Mouse (Mus musculus) urinary bladder, adult 18-20 months (tissue): Measurements from ENCODE around the gene Pip5k1a.
"Not testable (repeated sequence)": the region's sequence is repeated elsewhere in the genome, so short reads cannot be mapped to it uniquely, and the experiment has no call there.

Experiments used
- DNase-seq, 2 experiments: peaks; one replicate each; pipeline ENCODE4 v3.0.0; 2022; ENCODE audit warnings: low spot score in 2 of 2, mixed read lengths in 2 of 2

Pip5k1a gene

DNA sequence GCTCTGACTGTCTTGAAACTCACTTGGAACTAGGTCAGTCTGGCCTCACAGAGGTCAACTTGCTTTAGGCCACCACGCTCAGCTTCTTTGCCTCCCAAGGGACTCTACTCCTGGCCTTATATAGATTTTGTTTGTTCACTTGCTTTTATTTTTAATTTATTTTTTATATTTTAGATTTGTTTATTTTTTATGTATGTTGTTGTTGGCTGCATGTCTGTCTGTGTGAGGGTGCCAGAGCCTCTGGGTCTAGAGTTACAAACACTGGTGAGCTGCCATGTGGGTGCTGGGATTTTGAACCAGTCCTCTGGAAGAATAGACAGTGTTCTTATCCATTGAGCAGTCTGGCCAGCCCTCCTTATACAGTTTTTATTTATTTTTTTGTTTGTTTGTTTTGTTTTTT, 6.0 kb upstream of the Pip5k1a start:
- no peak for DNase-seq

DNA sequence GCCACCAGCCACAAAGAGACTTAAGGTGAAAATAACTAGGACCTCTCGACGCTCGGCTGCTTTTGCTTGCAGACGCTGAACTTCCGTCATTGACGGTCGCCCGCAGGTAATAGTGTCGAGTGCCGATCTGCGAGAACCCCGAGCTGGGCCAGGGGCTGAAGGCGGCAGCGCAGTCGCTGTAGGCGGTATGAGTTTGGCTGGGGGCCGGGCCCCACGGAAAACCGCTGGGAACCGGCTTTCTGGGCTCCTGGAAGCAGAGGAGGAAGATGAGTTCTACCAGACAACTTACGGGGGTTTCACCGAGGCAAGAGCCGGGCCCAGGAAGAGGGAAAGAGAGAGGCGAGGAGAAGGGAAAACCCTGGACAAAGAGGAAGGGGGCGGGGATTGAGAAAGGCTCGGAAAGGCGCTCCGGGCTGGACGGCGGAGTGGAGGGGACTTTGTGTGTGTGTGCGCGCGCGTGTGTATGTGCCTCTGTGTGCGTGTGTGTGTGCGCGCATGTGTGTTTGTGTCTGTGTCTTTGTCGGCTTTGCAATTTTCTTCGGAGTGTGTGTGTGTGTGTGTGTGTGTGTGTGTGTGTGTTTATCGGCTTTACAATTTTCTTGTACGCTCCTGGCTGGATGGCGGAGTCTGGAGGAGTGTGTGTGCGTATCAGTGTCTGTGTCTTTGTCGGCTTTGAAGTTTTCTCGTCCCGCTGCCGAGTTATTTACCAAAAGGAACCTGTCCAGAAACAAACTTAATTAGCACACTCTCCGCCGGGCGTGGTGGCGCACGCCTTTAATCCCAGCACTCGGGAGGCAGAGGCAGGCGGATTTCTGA, 4.4 kb upstream of the Pip5k1a start, which contains the start of gene Vps72:
Gene Vps72 (plus strand): TSS at position 112 of the 816 bp plus-strand sequence.
- DNase-seq, result peak; percentile 83 to 93

DNA sequence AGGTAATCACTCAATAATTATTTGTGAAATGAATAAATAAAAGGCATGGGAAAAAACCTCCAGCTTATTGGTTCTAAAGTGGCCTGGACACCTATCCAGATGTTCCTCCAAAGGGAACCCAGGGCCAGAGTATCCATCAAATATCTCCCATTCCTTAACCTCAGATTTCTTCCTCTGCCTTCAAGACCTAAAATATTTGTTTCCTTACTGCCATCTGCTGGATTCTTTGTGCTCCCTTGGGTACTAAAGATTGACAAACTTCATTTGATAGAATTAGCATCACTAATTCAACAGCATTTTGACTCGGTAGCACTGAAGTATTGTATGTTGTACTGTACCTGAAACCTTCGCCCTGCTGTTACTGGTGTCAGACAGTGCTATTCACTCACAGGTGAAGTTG, 1.2 kb upstream of the Pip5k1a start:
- DNase-seq, result no peak

DNA sequence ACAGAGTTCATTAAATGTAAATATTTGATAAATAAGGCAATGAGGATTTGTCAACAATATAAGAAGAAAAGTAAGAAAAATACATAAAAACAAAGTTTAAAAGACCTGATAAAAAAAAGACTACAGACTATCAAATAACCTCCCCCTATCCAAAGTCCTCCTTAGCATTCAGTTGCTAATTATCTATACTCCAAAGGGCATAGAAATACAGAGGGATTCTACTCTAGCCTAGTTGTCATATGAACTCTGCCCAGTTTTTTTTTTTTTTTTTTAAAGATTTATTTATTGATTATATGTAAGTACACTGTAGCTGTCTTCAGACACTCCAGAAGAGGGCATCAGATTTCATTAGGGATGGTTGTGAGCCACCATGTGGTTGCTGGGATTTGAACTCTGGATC, 578 bp upstream of the Pip5k1a start:
- not testable (repeated sequence) for DNase-seq

DNA sequence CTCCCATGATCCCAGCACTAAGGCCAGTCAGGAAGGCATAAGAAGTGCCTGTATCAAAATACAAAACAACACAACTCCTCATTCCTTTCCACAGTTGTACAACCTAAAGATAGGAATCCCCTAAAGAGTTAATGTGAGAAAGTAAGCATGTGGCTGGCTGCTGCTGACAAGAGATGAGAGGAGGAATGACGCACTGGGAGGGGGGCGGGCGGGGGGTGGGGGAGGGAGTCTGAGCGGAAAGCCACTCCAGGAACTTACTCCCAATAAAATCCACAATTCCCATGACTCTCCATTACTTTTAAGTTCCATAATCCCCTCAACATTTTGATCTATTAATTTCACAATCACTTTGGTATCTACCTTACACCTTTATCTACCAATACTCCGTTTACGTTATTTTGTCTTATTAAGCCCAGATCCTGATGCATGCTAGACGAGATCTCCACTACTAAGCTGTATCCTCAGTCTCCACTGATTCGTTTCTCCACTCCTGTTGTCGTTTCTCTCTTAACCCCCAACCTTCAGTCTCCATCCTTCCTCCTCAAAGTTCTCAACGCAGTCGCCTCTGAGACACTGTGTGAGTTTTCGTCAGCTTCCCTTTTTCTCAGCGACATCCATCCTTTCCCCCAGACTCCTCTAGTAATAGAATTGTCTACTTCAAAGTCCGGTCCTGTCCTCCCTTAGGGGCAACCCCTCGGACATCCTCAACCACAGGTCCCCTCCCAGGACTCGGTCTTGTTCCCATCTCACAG, 968 bp downstream of the Pip5k1a start:
- DNase-seq, result no peak

DNA sequence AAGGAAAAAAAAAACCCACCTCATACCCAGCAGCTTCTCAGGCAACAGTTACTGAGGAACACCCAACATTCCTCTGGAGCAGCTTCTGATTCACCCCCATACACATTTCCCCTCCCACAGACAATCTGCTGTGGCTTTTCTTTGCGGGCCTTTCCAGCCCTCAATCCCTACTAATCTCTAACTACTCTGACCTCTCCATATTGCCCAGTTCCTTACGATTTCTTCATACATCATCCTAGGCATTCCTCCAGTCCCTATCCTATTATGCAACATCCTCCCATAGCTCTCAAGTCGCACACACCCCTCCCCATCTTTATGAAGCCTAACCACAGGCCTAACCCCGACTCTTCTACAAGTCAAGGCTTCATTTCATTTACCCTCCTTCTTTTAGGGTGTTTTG, 1.6 kb downstream of the Pip5k1a start:
- DNase-seq, result no peak

DNA sequence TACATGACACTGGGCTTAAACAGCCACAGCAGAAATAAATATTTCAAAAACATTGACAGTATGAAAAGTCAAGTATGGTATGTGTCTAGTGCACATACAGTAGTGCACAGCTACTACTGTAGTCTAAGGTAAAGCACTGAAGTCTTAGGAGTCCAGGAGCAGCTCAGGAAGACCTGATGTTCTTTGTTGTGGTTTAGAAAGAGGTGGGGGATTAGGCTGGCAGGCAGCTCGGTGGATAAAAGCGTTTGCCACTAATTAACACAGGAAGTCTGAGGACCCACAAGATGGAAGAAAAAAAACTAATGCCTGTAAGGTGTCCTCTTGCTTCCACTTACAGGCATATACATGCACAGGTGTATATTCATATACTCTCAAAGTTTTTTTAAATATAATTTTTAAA, 5.9 kb downstream of the Pip5k1a start:
- DNase-seq, result no peak

DNA sequence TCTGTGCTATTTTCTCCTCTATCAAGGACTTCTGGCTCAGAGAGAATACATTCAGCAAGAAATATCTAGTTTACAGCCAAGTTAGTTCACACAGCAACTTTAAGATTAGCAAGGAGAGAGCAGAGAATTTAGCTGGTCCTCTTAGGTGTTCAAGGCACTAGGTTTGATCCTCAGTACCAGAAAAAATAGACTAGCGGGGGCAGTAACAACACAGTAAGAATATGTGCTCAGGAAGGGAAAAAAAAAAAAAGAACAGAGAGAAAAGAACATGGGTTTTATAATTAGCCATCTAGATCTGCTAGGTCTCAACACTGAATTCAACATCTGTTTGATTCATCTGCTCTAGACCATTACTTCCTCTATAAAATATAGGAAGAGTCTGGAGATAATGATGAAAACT, 18.7 kb downstream of the Pip5k1a start:
- no peak for DNase-seq

DNA sequence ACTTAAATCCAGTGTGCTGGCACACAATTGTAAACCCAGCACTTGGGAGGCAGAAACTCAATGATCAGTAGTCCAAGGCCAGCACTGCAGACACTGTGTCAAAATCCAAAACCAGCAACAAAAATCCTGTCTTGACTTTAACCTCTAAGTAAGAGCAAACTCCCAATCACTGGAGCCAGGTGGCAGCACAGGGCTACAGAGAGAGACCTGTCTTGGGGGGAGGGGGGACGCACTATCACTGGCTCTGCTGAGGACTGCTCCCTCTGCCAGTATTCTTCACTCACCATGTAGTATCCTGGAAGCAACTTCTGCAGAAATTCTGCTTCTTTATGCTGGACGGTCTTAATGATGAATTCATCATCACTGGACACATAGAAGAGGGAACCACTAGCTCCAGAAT, 35.1 kb downstream of the Pip5k1a start:
- DNase-seq, result no peak

DNA sequence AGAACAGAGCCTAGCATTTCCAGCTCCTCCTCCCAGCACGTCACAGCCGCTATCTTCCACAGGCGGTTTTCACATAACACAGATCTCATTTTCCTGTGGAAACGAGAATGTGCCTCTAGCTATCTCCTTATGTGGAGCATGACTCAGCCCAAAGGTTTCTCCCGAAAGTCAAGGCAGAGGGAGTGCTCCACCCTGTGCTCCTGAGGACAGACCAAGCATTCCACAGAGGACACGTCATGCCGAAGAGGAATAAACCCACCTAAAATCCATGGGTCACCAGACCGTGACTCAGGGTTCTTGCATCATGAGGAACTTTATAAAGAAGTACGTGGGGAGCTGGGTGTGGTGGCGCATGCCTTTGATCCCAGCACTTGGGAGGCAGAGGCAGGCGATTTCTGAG, 40.2 kb downstream of the Pip5k1a start:
- DNase-seq, result peak in 1 of 2 experiments; percentile 67

DNA sequence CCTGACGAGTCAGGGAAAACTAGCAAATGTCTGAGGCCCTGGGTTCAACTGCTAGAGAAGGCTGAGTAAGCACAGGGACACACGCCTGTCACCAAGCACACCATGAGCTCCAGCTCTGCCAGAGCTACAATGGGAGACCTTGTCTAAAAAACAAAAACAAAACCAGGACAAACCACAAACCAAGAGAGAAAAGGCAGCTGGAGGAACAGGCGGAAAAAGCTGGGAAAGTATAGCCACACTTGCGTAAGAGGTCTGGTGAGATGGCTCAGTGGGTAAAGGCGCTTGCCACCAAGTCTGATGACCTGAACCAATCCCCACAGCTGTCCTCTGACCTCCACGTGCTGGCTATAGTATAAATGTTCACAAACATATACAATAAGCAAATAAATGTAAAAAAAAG, 40.6 kb downstream of the Pip5k1a start:
- DNase-seq, result no peak

DNA sequence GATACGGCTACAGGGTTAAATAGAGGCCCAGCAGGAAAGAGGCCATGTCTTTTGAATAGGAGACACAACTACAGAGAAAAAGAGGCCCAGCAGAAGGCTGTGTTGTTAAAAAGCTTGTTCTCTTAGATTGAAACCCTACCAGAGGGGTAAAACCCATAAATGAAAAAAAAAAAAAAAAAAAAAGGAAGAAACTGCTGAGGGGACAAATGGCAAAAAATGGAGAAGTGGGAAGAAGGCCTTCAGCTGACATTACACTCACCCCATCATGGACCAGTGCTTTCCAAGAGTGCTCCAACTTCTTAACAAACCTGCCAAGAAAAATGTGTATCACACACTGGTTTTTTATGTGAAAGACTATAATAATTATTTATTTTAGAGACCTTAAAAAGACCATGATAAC, 41.2 kb downstream of the Pip5k1a start:
- no peak for DNase-seq

DNA sequence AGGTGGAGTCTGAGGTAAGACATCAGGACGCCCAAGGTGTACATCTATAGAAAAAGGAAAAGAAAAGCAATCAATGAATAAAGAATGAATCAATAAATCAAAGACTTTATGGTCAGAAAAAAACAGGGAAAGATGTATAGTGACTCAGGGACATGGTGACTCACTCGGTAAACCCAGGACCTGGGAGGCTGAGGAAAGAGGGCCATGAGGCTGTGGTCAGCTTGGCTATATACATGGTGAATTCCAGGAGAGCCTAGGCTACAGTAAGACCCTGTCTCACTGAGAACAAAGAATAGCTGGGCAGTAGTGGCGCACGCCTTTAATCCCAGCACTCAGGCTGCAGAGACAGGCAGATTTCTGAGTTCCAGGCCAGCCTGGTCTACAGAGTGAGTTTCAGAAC, 43.0 kb downstream of the Pip5k1a start:
- no peak for DNase-seq

DNA sequence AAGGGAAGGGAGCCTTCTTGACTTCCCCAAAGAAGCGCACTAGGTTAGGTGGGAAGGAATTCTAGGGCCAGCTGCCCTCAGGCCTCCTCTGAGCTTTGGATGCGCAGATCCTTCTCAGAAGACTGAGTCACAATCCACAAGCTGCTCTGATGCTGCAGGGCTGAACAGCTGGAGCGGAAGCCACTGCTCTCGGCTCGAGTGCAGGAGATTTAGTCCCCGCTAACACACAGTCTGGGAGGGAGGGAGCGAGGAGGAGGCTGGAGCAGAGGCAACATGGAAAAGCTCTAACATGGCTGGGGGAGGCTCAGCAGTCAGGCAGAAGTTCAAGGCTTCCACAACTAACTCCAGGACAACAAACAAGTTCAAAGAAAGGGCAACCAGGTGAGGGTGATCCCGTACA, 48.7 kb downstream of the Pip5k1a start:
- no peak for DNase-seq

DNA sequence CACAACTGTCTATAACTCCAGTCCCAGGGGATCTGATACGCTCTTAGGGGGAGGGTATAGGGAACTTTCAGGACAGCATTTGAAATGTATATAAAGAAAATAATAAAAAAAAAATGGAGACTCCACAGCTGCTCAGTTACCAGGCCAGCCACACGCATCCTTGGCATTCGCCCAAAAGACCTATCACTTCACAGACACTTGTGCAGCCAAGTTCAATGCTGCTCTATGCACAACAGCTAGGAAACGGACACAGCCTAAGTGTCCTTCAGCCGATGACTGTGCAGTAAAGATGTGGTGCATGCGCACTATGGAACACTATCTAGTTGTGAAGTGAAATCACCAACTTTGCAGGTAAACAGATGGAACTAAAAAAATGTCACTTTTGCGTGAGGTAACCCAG, 50.5 kb downstream of the Pip5k1a start:
- no peak for DNase-seq

DNA sequence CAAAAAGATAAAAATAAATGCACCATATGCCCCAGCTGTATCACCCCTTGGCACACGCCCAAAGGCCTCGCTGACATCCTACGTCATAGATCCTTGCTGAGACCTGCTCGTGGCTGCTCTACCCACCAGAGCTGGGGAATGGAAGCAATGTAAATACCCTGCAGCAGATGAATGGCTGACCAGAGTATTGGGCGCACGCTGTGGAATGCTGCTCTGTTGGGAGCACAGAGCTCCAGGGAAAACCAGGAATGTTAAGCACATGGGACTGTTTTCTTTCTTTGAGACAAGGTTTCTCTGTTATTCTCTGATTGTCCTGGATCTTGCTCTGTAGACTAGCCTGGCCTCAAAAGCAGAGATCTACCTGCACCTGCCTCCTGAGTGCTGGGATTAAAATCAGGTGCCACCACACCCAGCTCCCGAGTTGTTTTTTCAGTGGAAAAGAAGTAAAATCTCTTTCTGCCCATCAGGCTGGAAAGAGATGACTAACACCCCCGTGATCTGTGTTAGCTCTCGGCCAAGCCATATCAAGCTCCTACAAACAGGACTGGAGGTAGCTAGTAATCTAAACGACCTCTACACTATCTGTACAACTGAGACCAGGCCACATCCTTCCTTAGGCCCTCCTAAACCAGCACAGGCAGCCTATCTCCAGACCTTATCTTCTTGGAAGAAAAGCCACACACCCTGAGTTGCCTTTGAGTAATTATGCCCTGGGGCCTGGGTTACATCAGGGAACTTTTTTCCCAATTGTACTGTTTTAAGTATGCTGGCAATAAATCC, 52.1 kb downstream of the Pip5k1a start:
- DNase-seq, result peak; percentile 12 to 24

DNA sequence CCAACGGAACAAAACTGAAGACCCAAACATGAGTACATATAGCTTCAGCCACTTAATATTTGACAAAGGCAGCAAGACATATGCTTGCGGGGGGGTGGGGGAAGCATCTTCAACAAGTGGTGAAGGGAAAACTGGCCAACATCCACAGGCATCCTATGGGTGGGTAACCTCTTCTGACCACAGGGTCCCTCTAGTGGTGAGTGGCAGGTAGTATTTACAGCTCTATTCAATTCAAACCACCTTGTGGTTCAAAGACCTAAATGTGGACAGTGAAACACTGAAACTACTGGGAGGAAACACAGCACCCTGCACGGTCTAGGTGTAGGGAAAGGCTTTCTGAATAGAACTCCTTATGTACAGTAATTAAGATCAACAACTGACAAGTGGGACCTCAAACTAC, 53.0 kb downstream of the Pip5k1a start:
- no peak for DNase-seq

DNA sequence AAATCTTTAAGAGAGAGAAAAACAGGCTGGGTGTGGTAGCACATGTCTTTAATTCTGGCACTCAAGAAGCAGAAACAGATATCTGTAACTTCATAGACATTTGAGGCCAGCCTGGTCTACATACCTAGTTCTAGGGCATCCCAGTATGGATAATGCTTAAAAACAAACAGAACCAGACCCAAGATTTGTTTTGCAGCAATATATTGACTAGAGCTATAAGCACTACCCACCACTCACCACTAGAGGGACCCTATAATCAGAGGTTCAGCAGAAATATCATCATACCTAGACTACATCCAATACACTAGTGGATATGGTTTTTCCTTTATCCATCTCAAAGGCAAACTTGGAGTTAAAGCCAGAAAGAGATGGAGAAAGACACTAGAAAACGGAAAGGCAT, 53.8 kb downstream of the Pip5k1a start:
- no peak for DNase-seq

DNA sequence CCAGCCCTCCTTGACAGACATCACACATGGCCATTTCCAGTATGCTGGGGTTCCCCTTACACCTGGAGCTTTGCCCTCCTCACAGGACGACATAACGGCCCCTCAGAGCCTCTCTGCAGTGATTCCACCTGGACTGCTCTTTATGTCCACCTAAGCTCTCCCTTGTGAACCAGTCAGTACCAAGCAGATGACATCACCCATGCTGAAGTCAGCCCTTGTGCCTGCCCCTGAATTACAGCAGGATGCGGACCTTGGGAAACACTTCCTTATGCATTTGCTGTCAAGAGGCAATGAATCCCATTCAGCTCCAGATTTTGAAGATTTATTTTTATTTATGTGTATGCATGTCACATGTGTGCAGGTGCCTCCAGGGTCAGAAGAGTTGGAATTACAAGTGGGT, 58.8 kb downstream of the Pip5k1a start:
- no peak for DNase-seq

DNA sequence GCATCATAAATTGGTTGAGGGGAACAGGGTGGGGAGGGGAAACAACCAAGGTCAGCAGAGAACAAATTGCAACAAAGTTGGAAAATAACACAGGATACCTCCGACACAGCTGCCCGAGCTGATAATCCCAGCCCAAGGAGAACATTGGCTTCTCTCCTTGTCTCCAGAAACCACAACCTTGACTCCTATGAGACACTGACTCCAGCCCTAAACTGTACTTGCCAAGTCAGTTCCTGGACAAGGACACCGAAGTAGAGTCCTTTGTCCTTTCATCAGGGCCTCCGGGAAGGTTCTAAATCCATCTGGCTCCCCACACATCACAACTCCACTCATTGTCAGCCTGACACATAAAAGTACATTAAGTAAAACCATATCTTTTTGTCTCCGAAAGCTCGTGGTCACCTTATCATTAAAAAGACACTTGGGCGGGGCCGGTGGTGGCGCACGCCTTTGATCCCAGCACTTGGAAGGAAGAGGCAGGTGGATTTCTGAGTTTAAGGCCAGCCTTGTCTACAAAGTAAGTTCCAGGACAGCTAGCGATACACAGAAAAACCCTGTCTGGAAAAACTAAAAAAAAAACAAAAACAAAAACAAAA, 60.2 kb downstream of the Pip5k1a start:
- no peak for DNase-seq

DNA sequence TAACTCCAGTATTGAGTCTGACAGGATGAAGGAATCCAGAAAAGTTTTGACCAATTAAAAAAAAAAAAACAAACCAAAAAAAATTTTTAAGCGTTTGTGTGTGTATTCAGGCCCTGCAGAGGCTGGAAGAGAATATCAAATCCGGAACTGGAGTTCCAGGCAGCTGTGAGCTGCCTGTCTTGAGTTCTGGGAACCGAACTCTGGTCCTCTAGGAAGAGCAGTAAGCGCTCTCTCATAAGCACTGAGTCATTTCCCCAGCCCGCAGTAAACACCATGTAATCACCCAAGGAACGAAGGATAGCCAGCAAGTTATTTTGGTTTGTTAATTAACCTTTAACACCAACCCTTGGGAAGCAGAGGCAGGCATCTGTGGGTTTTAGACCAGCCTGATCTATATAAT, 63.5 kb downstream of the Pip5k1a start:
- no peak for DNase-seq

DNA sequence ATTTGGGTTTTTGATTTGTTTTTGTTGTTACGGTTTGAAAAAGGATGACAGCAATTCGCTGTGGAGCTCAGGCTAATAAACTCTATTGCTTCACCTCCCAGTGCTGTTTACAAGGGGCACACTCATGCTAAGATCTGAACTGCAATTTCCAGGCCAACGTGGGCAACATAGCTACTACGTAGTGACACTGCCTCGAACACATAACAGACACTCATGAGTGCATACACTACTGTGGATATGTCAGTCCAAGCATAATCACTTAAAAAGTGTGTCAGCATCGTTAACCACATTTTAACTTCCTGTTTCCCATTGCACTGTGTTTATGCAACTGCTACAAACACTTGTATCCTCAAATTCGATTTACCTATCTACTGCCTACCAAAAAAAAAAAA, 63.9 kb downstream of the Pip5k1a start:
- no peak for DNase-seq
